Mouse (Mus musculus): ENCODE results near the gene Tbx20. TPM values are rescaled to one million over a fixed set of nuclear protein-coding genes. Genes with fewer than 3 reads are reported as not detected.
A peak's percentile ranks its signal among the peaks of the same experiment; 100 is the strongest.

The Tbx20 gene
- polyA plus RNA-seq, 1 experiment = 1.6 TPM

- TF ChIP-seq CTCF (IDR thresholded peaks at IDR 0.05; ENCODE audit: borderline replicate concordance, control insufficient read depth, extremely low read depth, insufficient read depth, low read length, poor library complexity) (no peak), POLR2A (IDR thresholded peaks at IDR 0.05; ENCODE audit: control insufficient read depth, extremely low read depth, insufficient read depth, low read length, poor library complexity) (no peak)
- no peaks in the 10 kb centered on the region for H3K36me3 ChIP-seq (ENCODE audit: control insufficient read depth, insufficient read depth, low read length)
- peaks cover 13% of the 10 kb centered on the region for H3K27me3 ChIP-seq (ENCODE audit: control insufficient read depth, insufficient read depth, low read length)
- DNase-seq = no peak
- H3K4me3 ChIP-seq (ENCODE audit: control insufficient read depth, insufficient read depth, low read length) = no peak overlapping the region
- no peak overlapping the region for H3K27ac ChIP-seq (ENCODE audit: control insufficient read depth, insufficient read depth, low read length)
- 11% methylated on average over 8 of the region's 8 CpGs for WGBS
- no peaks in the 10 kb centered on the region for H3K4me1 ChIP-seq (replicated peaks; ENCODE audit: control insufficient read depth, insufficient read depth, low read length)
Measured at GRCm38 (mm10) chr9:24770941-24771405, 3.1 kb downstream of the Tbx20 start.

GRCm38 (mm10) chr9:24770149-24770940 is 3.8 kb downstream of the Tbx20 start:
- 5% methylated on average over 41 of the region's 41 CpGs for WGBS
- peaks cover 13% of the 10 kb centered on the region for H3K27me3 ChIP-seq (ENCODE audit: control insufficient read depth, insufficient read depth, low read length)
- no peaks in the 10 kb centered on the region for H3K36me3 ChIP-seq (ENCODE audit: control insufficient read depth, insufficient read depth, low read length)
- TF ChIP-seq CTCF (IDR thresholded peaks at IDR 0.05; ENCODE audit: borderline replicate concordance, control insufficient read depth, extremely low read depth, insufficient read depth, low read length, poor library complexity) = no peak
- TF ChIP-seq POLR2A (IDR thresholded peaks at IDR 0.05; ENCODE audit: control insufficient read depth, extremely low read depth, insufficient read depth, low read length, poor library complexity) = no peak
- DNase-seq = no peak
- H3K27ac ChIP-seq (ENCODE audit: control insufficient read depth, insufficient read depth, low read length) = no peak overlapping the region
- no peaks in the 10 kb centered on the region for H3K4me1 ChIP-seq (replicated peaks; ENCODE audit: control insufficient read depth, insufficient read depth, low read length)
- no peak overlapping the region; the same call in 1 of the 2 replicates for H3K4me3 ChIP-seq (ENCODE audit: control insufficient read depth, insufficient read depth, low read length)

GRCm38 (mm10) chr9:24769611-24770010 is 4.5 kb downstream of the Tbx20 start:
- DNase-seq = no peak
- no peaks in the 10 kb centered on the region for H3K4me1 ChIP-seq (replicated peaks; ENCODE audit: control insufficient read depth, insufficient read depth, low read length)
- H3K36me3 ChIP-seq (ENCODE audit: control insufficient read depth, insufficient read depth, low read length) = no peaks in the 10 kb centered on the region
- peaks cover 9% of the 10 kb centered on the region for H3K27me3 ChIP-seq (ENCODE audit: control insufficient read depth, insufficient read depth, low read length)
- 13% methylated on average over 9 of the region's 9 CpGs for WGBS
- no peak for TF ChIP-seq POLR2A (IDR thresholded peaks at IDR 0.05; ENCODE audit: control insufficient read depth, extremely low read depth, insufficient read depth, low read length, poor library complexity)
- TF ChIP-seq CTCF (IDR thresholded peaks at IDR 0.05; ENCODE audit: borderline replicate concordance, control insufficient read depth, extremely low read depth, insufficient read depth, low read length, poor library complexity) = no peak
- H3K4me3 ChIP-seq (ENCODE audit: control insufficient read depth, insufficient read depth, low read length) = no peak overlapping the region
- no peak overlapping the region for H3K27ac ChIP-seq (ENCODE audit: control insufficient read depth, insufficient read depth, low read length)

DNA sequence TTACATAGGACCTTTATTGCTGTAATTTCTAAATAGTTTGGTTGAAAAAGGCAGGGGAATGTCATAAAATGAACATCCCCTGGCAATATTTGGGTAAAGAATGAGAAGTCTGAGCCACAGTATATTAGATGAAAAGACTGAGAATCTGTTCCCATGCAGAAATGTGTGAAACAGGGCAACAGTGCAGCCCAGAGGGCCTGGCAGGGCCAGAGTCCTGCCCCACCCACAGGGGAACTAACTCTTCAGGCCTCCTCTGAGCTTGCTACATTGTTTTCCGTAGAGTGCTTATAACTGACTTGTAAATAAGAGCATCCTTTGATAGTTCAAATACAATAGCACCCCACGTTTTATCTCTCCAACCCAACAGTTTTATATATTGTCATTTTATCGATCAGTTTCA is 7.0 kb downstream of the Tbx20 start:
- Histone ChIP-seq H3K27me3 (ENCODE audit: control insufficient read depth, insufficient read depth, low read length) (peaks cover 8% of the 10 kb centered on the region; the same call in 1 of the 2 replicates), H3K4me1 (replicated peaks; ENCODE audit: control insufficient read depth, insufficient read depth, low read length) (no peaks in the 10 kb centered on the region), H3K27ac (ENCODE audit: control insufficient read depth, insufficient read depth, low read length) (no peak overlapping the region), H3K4me3 (ENCODE audit: control insufficient read depth, insufficient read depth, low read length) (no peak overlapping the region), H3K36me3 (ENCODE audit: control insufficient read depth, insufficient read depth, low read length) (no peaks in the 10 kb centered on the region)
- 74% methylated on average over 3 of the region's 3 CpGs for WGBS
- no peak for DNase-seq
- no peak for TF ChIP-seq CTCF (IDR thresholded peaks at IDR 0.05; ENCODE audit: borderline replicate concordance, control insufficient read depth, extremely low read depth, insufficient read depth, low read length, poor library complexity)
- no peak for TF ChIP-seq POLR2A (IDR thresholded peaks at IDR 0.05; ENCODE audit: control insufficient read depth, extremely low read depth, insufficient read depth, low read length, poor library complexity)

- no peaks in the 10 kb centered on the region for H3K36me3 ChIP-seq (ENCODE audit: control insufficient read depth, insufficient read depth, low read length)
- DNase-seq = no peak
- no peak overlapping the region for H3K4me3 ChIP-seq (ENCODE audit: control insufficient read depth, insufficient read depth, low read length)
- H3K27me3 ChIP-seq (ENCODE audit: control insufficient read depth, insufficient read depth, low read length) = peaks cover 8% of the 10 kb centered on the region; the same call in 1 of the 2 replicates
- TF ChIP-seq POLR2A (IDR thresholded peaks at IDR 0.05; ENCODE audit: control insufficient read depth, extremely low read depth, insufficient read depth, low read length, poor library complexity) (no peak), CTCF (IDR thresholded peaks at IDR 0.05; ENCODE audit: borderline replicate concordance, control insufficient read depth, extremely low read depth, insufficient read depth, low read length, poor library complexity) (no peak)
- H3K27ac ChIP-seq (ENCODE audit: control insufficient read depth, insufficient read depth, low read length) = no peak overlapping the region
- H3K4me1 ChIP-seq (replicated peaks; ENCODE audit: control insufficient read depth, insufficient read depth, low read length) = no peaks in the 10 kb centered on the region
- WGBS = 80% methylated on average over 4 of the region's 4 CpGs
Measured at GRCm38 (mm10) chr9:24765572-24765971, 8.5 kb downstream of the Tbx20 start.

- WGBS = 43% methylated on average over 4 of the region's 4 CpGs
- Histone ChIP-seq H3K4me3 (ENCODE audit: control insufficient read depth, insufficient read depth, low read length) (no peak overlapping the region), H3K27me3 (ENCODE audit: control insufficient read depth, insufficient read depth, low read length) (no peaks in the 10 kb centered on the region), H3K4me1 (replicated peaks; ENCODE audit: control insufficient read depth, insufficient read depth, low read length) (no peaks in the 10 kb centered on the region), H3K27ac (ENCODE audit: control insufficient read depth, insufficient read depth, low read length) (no peak overlapping the region), H3K36me3 (ENCODE audit: control insufficient read depth, insufficient read depth, low read length) (no peaks in the 10 kb centered on the region)
- no peak for TF ChIP-seq CTCF (IDR thresholded peaks at IDR 0.05; ENCODE audit: borderline replicate concordance, control insufficient read depth, extremely low read depth, insufficient read depth, low read length, poor library complexity)
- no peak for TF ChIP-seq POLR2A (IDR thresholded peaks at IDR 0.05; ENCODE audit: control insufficient read depth, extremely low read depth, insufficient read depth, low read length, poor library complexity)
- DNase-seq = peak; percentile 3
Measured at GRCm38 (mm10) chr9:24760461-24760860, 13.6 kb downstream of the Tbx20 start.
